Mouse (Mus musculus) adipocyte (in vitro differentiated cells): Measurements from ENCODE around the gene Pea15a.

Experiments
- DNase-seq: peaks from one replicate; pipeline ENCODE4 v3.0.0-alpha.2; 2016; ENCODE audit warnings: low spot score

Gene Pea15a

DNA sequence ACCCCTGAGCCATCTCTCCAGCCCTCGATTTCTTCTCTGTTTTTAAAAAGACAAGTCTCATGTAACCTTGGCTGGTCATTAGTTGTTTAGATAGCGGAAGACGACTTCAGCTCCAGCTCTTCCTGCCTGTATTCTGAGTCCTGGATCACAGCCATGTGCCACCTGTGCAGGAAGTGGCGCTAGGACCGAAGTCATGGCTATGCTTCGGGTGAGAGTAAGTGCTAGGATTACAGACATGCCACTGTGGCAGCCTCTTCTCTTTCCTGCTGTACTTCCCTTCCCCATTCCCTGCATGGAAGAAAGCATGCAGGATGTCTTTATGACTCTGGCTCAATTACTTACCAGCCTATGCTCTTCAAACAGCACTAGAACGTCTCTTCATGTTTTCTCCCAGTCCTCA is 27.5 kb downstream of the Pea15a start:
- DNase-seq = no peak

DNA sequence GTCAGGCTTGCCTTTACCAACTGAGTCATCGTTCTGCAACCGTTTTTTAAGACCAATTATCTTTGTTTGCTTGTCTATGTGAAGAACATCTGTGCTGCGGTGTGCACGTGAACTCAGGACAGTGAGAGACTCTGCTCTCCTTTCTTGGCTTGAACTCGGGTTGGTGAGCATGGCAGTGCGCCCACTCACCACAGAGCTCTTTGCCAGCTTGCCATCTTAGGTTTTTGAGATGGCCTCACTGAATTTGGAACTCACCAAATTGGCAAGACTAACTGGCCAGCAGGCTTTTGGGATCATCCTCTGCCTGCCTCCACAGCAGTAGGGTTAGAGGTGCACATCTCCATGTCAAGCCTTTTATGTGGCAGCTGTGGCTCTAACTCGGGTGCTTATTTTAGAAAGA is 28.8 kb downstream of the Pea15a start:
- DNase-seq = no peak

DNA sequence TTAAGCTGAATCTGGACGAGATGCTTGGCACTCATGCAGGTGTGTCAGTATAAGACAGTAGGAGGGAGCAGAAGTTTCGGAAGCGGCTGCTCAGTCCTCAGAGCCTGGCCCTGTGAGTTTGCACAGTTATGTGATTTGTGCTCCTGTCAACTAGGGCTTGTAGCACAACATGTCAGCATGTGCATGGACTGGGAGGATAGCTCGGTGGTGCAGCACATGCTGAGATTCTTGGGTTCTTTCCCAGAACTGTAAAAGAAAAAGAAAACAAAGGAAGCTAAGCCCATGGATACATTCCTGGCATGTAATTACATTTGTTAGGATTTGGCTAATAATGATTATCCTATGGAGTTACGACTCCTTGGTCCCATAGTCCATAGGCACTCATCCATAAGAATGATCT is 33.4 kb downstream of the Pea15a start:
- DNase-seq = no peak

DNA sequence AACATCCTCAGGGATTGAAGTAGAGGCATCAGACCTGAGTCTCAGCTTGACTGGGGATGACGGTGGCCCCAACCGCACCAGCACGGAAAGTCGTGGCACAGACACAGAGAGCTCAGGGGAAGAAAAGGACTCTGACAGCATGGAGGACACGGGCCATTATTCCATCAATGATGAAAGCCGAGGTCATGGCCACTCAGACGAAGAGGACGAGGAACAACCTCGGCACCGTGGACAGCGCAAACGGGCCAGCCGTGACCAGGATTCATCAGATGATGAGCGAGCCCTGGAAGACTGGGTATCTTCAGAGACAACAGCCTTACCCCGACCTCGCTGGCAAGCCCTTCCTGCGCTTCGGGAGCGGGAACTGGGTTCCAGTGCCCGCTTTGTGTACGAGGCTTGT is 34.2 kb downstream of the Pea15a start:
- DNase-seq = no peak

DNA sequence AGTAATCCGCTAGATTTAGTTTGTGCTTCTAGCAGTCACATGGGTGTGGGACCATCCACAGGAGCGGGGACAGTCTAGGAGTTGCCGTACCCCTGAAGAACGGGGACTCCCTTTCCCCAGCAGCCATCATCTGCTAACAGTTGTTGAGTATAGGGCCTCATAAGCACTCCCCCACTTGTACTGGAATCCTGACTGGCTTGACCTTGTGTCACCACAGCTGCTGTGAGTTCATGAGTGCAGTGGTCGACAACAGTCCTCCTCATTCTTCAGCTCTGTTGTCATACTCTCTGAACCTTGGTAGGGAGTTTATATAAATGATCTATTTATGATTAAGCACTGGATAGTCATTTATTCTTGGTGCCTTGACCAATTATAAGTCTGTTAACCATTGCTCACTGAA is 36.8 kb downstream of the Pea15a start:
- no peak for DNase-seq

DNA sequence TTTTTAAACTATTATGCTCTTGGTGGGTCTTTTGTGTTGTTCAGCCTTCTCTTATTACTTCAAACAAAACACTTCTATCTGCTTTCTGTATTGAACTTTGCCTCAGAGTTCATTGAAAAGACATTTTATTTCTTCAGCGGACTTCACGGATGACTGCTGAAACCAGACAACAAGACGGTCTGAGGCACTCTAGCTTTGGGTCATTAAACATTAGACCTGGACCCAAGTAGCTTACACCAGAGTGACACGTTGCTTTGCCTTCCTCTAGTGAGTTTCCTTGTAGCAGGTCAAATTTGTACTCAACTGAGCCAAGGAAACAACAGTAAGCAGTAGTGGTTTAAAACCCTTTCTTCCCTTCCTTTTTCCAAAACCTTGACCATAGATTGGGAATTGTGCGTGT is 38.7 kb downstream of the Pea15a start:
- no peak for DNase-seq

DNA sequence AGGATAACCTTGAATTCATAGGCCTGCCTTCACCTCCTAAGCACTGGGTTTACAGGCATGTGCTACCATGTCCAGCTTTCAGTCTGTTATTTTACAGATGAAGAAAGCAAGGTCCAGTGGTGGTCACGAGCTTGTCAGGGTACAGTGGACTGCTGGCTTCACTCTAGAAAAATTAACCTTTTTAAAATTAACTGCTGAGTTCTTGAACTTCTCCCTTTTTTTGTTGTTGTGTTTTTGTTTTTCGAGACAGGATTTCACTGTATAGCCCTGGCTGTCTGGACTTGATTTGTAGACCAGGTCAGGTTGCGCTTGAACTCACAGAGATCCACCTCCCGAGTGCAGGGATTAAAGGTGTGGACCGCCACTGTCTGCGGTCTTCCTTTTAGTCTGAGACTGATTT is 43.6 kb downstream of the Pea15a start:
- no peak for DNase-seq

DNA sequence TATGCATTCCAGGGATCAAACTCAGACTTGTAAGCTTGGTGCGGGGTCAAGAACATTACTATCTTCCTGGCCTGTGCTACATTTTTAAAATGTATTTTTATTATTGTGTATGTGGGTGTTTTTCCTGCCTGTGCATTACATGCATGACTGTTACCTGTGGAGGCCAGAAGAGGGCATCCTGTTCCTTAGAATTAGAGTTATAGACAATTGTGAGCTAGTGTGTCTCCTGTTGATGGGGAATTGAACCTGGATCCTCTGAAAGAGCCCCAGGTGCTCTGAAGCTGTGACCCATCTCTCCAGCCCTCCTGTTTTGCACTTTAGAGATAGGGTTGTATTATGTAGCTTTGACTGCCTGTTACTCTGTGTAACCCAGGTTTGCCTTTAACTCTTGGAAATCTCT is 44.6 kb downstream of the Pea15a start:
- no peak for DNase-seq

DNA sequence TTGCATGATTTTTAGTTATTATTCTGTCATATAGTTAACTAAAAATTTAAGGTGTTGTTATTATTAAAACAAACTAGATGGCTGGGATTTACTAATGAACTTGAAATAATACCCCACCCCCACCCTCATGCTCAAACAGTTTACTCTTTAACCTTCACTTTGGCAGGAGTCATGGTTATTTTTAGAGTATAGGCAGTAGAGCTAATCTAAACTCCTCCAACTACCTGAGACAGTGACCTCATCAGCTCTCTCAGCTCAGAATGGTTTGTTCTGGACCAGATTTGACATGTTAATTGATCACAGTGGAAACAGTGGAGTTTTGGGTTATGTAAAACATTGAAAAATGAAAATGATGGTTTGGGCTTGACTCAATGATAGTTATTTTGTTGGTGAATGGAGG is 46.1 kb downstream of the Pea15a start:
- no peak for DNase-seq

DNA sequence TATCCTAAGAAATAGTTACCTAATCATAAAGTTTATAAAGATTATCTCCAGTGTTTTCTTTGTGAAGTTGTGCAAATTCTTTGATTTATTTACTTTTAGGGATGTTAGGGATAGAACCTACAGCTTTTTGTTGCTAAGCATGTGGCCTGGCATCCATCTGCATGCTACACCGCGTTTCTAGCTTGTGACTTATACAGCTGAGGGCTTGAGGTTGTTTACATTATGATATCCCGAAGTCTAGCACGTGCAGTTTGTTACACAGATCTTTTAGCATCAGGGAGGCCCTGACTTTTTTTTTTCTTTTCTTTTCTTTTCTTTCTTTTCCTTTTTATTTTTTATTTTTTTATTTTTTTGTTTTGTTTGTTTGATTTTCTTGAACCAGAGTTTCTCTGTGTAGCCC is 46.6 kb downstream of the Pea15a start:
- no peak for DNase-seq

DNA sequence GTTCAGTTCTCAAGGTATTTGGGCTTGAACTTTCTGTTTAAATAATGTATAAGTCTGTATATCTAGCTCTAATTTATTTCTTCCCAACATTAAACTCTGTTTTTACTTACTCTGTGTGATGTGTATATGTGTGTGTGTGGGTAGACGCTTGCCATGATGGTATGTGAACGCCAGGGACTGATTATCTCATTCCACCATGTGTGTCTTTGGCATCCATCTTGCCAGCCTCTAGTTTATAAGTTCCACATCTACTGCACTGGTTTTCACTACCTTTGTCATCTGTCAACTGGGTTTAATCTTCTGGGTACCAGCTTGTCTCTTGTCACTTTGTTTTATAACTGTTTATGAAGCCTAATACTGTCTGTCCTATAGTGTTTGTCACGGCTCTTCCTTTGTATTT is 51.1 kb downstream of the Pea15a start:
- no peak for DNase-seq

DNA sequence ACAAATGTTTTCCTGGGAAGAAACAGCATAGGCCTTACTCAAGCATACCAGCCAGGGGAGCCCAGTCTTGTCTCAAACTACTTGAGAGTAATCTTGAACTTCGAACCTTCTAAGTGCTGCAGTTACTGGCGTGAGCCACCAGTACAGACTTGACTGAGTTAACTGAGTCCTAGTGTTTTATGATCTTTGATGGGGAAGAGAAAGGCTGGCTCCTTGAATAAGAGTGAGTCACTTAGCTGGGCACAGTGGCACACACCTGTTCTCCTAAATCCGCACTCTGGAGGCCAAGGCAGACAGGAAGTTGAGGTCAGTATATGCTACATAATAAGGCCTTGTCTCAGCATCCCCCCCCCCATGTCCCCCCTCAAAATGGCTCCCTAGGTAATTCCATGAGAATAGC is 52.1 kb downstream of the Pea15a start:
- peak; percentile 35 for DNase-seq

DNA sequence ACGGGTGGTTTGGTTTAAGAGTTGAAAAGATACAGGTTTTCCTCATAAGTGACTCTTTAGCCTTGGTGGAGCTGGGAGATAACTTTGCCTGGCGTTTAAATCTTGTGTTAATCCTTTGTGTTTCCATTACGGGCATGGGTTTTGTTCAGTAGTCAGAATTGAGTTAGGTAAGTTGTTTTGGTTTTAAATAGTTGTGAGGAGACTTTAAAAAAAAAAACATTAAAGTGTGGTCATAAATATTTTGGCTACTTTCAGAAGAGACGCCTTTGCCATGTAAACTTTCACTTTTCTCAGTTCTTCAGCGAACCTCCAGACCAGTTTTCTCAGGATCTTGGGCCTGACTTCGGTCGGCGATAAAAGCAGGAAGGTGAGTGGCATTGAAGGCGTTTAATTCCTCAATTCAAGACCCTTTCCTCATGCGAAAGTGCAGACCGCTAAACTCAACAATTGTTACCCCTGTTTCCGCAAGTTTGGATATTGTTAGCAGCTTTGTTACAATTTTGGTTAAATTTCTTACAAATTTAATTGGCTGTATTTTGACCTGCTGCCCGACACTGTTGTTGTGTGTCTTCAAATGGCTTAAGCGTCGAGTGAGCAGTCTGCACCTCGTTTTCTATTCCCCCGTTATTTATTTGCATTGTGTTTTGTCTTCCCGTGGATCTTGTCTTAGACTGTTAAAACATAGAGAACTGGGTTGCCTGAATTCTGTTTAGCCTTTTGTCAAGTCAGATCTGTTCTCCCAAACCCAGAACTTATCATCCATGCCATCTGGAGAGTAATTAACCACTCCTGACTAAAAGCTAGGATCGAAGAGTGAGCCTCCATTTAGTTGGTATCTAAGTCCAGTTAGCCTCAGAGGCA is 57.4 kb downstream of the Pea15a start:
- DNase-seq = peak; percentile 56

DNA sequence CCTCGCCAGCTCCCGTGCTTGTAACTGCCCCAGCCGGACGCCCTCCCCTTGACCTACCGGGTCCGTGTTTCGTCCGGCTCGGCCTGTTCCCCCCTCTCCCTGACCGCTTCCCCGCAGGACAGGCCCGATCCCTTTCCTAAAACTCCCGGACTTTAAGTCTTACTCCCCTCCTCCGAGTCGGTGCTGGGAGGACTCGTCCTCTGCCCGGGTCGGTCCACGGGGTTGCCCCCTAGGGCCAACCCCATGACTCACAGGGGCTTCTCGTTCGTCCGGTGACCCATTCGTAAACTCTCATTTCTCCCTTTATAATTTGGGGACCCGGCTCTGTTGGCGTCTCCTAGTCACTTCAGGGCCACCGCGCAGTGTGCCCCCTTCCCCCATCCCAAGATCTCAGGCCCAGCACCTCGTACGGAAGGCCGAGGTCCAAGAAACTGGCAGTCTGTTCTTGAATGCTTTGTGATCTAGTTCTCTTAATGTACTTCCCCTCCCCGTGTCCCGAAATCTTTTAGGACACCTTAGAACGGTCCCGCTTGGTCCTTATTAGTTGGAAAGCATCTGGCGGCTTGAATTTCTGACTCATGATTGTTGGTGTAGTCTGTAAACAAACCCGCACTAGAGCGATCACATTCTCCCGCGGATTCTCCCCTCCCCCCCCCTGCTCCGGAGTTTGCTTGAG is 58.2 kb downstream of the Pea15a start:
- peak; percentile 80 for DNase-seq

DNA sequence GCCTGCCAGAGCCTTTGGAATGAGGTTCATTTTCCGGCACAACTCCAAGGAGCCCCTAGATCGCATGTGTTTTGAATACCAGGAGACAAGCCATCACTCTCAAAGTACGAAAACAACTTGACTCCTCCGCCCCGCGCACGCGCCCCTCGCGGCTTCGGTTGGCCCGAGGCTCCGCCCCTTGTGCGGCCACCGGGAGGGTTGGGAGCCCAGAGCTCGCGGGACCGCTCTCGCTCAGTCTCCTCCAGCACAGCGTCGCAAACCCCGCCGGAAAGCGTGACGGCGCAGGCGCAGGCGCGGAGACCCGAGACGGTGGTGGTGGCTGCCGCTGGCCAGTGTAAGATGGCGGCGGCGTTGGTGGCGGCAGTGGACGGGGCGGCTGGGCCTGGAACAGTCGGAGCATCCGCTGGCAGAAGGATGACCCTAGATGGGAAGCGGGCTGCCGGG is 58.7 kb downstream of the Pea15a start, which contains the start of gene Dcaf8:
Gene Dcaf8, plus strand, starts transcription at position 250 of the 444 bp plus-strand sequence.
- DNase-seq = peak; percentile 96
